Mouse (Mus musculus) liver, postnatal 0 days (tissue): ENCODE measurements around the gene Kcnk12.

Experiments
- CTCF ChIP-seq: sonication (generic); IDR thresholded peaks from 2 replicates; pipeline ENCODE4 v1.5.1; 2016; ENCODE audit warnings: antibody characterized with exemption, low read depth
- EP300 ChIP-seq: IDR thresholded peaks from 2 replicates; pipeline ENCODE4 v1.6.1; 2016; ENCODE audit warnings: antibody characterized with exemption, low read depth, mild to moderate bottlenecking

GRCm38 (mm10) chr17:87763146-87763545 is 34.6 kb downstream of the Kcnk12 start:
- TF ChIP-seq CTCF (no peak), EP300 (no peak)
